Mouse (Mus musculus) erythroid progenitor cell, adult 5-6 weeks (primary cell): ENCODE data around the gene Cyp4x1. TPM values are rescaled to one million over a fixed set of nuclear protein-coding genes. Genes with fewer than 3 reads are reported as not detected.
"Not testable (repeated sequence)": the region's sequence is repeated elsewhere in the genome, so short reads cannot be mapped to it uniquely, and the experiment has no call there.

Experiments used
- ATAC-seq: replicated peaks from 2 replicates; pipeline ENCODE4 v1.8.0; 2016; ENCODE audit warnings: moderate number of reproducible peaks, mild to moderate bottlenecking, moderate TSS enrichment, inconsistent platforms; ENCODE audit not compliant: poor library complexity, low FRiP score, severe bottlenecking
- total RNA-seq, 2 experiments: library from RNA; stranded (forward) in 1 of 2; stranded (reverse) in 1 of 2; fragments of 150-400 nt in 1 of 2; fragments of 186-747, 209-891 nt in 1 of 2; gene quantifications; 2 replicates each; pipeline versions ENCODE4 v1.2.3 to v1.2.4; 2015 to 2017; ENCODE audit warnings: low replicate concordance in 2 of 2

Cyp4x1 gene
- total RNA-seq (2015; ENCODE audit: low replicate concordance), result not detected in 2 replicates
- not detected in 2 replicates for total RNA-seq (2017; ENCODE audit: low replicate concordance)

DNA sequence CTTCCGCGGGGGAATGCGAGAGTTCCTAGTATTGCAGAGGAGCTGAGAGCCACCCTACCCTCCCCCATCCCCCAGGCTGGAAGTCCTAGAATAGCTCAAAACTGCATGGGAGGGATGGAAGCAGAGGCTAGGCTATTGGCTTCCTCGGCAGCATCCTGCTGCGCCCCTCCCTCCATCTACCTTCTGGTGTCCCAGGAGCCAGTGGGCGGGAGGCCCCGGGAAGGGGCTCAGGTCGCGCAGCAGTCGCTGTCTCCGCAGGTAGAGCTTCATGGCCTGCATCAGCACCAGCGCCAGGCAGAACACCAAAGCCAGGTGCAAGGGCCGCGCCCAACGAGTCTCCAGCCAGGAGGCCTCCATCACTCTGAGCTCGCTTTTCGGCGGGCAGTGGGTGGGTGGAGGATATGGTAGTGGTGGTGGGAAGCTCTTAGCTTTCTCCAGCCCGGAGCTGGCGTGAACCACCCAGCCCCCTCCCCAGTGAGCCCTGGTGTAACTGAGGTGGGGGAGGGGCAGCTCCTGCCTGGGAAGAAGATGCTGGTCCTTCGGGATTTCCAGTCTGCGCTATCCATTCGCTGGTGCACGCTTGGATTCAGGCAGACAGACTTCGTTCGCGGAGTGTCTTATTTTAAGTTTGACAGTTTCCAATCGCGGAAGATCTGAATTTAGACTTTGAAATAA, at the start of gene Cyp4x1:
Gene Cyp4x1, minus strand, starts transcription at position 661 of the 675 bp plus-strand sequence.
- ATAC-seq, result no peak

DNA sequence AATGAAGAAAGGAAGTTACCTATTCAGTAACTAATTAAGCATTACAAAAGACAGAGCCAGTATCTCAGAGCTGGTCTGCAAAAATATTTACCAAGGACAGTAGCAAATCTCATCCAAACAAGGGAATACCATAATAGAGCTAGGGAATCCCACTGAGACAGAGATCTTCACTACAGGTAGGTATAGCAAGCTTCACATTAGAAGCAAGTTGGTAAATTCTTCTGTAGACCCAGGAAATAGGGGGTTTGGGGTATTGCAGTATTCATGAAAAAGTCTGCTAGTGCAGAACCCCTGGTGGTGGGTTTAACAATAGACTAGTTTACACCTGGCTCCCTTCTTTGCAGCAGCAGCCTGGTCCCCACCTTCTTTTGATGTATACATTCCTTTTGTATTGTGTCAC, 42.1 kb upstream of the Cyp4x1 start:
- ATAC-seq, result not testable (repeated sequence)

DNA sequence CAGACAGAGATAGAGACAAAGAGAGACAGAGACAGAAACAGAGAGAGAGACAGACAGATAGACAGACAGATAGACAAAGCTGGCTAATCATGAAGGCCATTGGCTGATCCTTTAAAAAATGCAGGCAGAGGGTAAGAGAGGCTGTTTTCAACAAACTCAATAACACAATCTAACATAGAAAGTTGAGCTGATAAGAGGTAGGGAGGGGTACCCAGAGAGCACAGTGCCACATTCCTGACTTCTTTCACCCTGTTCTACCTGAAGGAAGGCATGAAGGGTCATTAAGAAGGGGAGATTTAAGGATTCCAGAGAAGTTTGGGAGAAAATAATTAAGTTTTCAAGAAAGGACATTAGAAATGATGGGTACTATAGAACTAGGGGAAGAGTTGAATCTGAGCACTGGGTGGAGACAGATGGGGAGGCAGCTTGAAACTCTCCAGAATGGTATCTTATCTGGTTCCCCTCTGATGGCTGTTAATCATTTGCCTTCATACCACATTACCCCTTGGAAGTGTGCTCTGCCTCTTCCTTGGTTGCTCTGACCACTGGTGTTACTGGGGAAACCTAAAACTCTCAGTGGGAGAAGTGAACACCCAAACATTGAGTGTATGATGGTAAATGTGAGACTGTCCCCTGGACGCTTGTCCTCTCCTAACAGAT, 40.7 kb upstream of the Cyp4x1 start:
- no peak for ATAC-seq

DNA sequence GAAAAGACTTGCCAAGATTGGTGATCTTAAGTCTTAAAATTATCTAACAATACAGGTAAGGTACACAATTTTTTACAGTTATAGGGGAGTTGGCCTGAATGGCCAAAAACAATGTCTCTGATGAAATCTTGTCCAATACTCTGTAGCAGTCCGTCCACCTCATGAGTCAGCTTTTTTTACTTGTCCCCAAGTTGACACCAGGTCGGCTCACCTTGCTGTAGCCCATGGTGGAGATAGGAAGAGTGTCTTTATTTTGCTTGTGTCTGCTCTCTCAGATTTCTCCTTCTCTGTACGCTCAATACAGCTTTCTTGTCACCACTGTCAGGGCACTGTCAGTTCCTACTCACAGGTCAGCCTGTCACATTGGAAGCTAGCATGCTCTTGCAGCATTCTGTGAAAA, 24.9 kb upstream of the Cyp4x1 start:
- ATAC-seq, result not testable (repeated sequence)

DNA sequence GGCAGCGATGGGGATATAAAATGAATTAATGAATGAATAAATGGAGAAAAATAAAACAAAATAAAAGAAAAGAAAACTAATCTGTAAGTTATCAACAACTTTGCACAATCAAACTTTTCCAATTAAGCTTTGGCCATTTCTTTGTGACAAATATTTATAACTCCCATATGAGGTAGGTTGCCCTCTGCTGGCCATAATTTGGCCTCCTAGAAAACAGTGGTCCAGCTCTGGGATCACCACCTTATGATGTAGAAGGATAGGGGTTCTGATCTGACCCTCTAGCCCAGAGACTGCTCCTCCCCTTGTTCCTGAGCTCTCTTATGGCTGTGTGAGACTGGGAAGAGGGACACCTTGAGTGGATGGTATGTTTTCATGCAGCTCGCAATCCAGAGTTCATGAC, 20.6 kb upstream of the Cyp4x1 start:
- no peak for ATAC-seq

DNA sequence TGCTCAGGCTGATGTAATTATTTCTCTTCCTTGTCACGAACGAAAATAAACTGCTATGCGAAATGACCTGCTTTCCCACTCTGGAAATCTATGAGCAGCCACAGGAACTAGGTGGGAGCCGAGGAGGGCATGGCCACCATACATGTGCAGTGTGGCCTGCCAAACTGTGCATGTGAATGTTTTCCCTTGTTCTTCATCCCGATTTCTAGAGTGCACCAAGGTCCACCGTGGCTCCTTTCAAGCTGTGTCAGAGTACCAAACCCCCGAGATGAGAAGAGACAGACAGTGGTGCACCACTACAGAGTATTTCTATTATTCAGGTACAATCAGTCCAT, 182 bp upstream of the Cyp4x1 start:
- no peak for ATAC-seq

DNA sequence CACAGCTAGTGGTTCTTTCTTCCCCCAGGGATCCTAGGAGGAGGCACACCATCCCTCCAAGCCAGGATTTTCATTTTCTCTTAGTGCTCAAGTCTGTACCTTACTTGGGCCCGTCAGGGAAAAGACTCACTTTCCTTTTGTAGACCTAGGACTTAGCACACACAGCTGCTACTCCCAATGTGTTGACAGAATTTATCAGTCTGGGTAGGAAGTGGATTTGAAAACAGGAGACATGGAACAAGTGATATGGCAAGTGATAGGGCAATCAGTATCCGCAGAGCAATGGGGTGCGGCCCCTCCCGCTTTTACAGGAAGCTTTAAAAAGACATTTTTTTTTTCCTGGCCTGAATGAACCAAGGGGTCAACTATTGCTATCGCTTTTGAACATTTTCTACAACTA, 996 bp downstream of the Cyp4x1 start:
- no peak for ATAC-seq

DNA sequence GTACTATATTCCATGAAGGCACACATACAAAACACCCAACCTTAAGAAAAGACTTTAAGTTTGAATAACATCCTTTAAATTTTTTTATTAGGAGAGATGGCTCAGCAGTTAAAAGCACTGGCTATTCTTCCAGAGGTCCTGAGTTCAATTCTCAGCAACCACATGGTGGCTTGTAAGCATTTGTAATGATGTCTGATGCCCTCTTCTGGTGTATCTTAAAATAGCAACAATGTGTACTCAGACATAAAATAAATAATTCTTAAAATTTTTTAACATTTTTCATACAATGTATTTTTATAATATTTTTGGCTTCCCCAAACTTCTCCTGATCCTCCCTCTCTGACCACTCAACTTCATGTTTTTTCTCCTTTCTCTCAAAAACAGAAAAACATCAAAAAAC, 9.4 kb downstream of the Cyp4x1 start:
- no peak for ATAC-seq

- no peak for ATAC-seq
Measured at GRCm38 (mm10) chr4:115123507-115123906, 10.6 kb downstream of the Cyp4x1 start.

DNA sequence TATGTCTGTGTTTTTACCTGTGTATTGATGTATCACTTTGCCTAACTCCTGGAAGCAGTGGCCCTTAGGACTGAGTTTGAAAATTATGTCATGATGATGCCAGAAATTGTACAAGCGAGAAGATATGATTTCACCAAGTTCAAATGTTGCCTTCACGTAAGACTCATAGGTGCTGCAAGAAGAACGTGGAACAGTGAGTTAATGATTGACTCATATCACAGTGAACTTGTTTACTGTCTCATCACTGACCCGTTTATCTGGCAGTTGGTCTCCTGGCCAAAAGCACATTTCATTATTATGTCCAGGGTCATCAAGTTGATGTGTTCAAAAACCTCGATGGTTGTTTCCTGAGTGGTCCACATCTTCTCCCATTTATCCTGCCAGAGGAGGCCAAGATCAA, 12.5 kb downstream of the Cyp4x1 start:
- no peak for ATAC-seq

GRCm38 (mm10) chr4:115121162-115121561, 12.9 kb downstream of the Cyp4x1 start:
- no peak for ATAC-seq

GRCm38 (mm10) chr4:115119642-115120041, 14.4 kb downstream of the Cyp4x1 start:
- no peak for ATAC-seq

DNA sequence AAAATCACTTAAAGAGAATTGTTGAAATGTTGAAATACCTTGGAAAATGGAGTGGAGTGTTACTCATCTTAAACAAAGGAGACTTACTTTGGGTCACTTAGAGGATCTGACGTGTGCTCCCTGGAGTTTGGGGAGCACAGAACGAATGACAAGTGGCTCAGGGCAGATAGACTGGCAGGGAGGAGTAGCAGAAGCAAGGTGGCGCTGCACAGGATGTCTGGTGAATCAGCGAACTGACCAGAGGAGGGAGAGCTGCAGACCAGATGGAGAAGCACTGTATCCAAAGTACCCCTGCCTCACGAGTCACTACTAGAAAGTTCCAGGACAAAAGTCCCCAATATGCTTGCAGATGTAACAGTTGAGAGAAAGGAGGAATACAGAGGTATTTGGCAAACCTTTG, 20.8 kb downstream of the Cyp4x1 start:
- ATAC-seq, result no peak

DNA sequence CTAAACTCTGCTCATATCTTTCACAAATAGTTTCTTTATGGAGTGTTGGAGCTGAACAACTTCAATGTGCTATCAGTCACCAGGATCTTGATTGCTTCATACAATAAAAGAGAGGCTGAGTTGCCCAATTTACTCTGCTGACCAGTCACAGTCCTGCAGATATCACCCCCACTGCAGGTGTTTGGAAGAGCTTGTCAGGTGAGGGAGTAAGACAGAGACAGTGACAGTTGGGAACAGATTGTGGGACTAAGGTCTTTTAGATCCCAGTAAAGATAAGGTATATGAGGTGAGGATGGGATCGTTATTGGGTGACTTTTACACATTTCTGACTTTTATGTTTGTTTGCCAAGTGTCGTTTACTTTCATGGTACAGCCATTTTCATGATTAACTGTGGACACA, 22.9 kb downstream of the Cyp4x1 start:
- no peak for ATAC-seq

DNA sequence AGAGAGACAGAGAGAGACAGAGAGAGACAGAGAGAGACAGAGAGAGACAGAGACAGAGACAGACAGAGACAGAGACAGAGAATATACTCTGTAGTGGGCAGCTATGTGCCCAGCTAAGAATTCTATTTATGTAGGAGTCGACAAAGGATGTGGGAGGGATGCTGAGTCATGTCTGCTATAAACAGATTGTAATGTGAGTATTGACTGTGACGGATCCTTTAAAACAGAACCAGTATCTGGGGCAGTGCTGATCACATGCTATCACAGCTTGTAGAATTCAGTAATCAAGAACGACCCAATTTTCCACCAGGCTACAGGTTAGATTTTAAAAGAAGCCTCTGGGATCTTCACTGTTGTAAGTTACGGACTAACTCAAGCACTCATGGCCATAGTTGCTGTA, 30.6 kb downstream of the Cyp4x1 start:
- ATAC-seq, result peak; percentile 83

GRCm38 (mm10) chr4:115101682-115102081, 32.4 kb downstream of the Cyp4x1 start:
- ATAC-seq, result peak; percentile 69

GRCm38 (mm10) chr4:115097146-115097496, 37.0 kb downstream of the Cyp4x1 start:
- ATAC-seq, result 0 out of 2 replicates have a peak, but pooled peaks have one; percentile 27

DNA sequence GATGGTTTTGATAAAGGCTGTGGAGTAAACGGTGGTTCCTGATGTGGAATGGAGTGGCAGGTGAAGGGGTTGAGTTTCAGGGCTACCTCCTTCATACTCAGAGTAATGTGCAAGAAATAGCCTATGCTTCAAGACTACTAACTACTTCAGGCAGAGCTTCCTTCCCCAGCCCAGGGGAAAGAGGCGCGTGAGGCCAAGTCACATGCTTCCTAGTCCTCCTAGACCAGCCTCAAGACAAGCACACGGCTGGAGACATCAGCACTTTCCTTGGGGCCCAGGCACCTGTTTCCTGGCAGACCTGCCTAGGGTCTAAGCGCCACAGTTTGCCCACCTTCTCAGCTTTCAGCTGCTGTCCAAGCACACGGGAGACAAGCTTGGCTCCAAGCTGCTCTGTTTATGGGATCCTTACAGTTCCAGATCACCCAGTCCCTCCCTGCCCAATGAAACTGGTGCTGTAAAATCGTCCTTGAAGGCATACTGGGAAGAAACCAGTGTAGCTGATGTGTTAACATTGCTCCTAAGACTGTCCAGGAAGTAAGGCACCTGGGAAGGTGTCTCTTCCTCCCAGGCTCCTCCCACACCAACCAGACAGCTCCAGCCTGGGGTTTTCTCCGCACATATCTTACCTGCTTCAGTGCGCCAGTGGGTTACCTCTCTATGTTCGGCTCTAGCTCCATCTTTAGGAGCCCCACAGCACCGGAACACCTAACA, 37.5 kb downstream of the Cyp4x1 start:
- ATAC-seq, result peak; percentile 42

DNA sequence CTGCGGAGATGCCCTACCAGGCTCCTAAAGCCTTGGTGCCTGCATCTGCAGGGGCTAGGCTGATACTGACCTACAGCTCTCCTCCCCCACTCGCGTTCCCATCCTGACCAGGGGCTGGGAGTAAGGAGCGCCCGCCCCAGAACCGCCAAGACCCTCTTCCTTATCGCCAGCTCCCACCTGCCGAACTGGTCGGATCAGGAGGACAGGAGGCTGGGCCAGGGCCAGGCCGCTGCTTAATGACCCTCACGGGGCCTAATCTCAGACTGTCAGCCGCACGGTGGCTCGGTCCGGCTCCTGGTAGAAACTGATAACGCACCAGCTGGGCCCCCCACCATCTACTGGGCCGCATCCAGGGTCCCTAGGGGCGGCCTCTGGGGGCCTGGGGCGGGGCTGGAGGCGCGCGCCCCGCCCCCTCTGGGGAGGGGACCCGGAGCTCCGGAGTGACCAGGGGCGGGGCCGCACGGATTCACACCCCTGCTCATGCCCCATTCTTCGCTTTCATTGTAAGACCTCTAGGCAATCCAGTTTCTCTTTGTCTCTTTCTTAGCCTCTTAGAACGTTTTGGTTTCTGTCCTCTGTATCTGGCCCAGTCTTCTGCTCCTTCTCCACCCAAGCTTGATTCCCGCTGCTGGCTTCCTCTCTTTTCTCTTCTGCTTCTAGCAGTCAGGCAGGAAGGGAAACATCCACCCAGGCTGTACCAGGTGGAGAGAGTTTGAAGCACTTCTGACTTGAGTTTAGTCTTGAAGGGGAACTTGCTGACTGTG, 38.2 kb downstream of the Cyp4x1 start:
- ATAC-seq, result peak; percentile 77

DNA sequence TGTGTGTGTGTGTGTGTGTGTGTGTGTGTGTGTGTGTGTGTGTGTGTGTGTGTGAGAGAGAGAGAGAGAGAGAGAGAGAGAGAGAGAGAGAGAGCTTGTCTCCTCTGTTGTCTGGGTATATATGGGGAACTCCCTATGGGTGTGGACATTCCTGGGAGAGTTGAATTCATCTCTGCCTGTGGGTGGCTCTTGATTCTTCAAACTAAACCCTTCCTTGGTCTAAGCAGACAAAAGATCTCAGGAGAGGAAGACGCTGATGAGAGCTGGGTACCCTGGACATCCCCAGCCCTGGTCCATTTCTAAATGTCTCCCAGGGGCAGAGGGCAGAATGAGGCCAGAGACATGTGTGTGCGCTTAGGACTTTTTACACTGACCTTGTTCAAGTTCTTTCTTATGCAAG, 40.0 kb downstream of the Cyp4x1 start:
- peak; percentile 21; the same call in 1 of the 2 replicates for ATAC-seq
